Comparison of ENCODE assay signal across 10 mouse cellular contexts in genomic region chr19:14891090-14891428, GRCm38 (mm10).
DNase-seq lines count a peak whose midpoint lies in the region; ATAC-seq lines count a peak whose summit lies in the region.
"Had no signal": no experiment of that assay in that cellular context is flagged by ENCODE, and none has a peak within 500 bp of the region (broad histone marks: within the 10 kb centered on the region; RNA-seq: fewer than 3 reads in every experiment).

No protein-coding gene starts in this region.

- peak overlapping the region; percentile 58 for H3K4me2 ChIP-seq in lung, embryonic 16.5 days (ENCODE audit: low read depth, low read length)
- H3K4me2 ChIP-seq in limb, embryonic 11.5 days (ENCODE audit: low read depth, severe bottlenecking), result peak overlapping the region; percentile 47
- H3K4me2 ChIP-seq in stomach, embryonic 16.5 days (ENCODE audit: low read depth, low read length), result peak overlapping the region; percentile 55

- WGBS in lung, embryonic 16.5 days, result 9% methylated on average over 9 of the region's 9 CpGs
- WGBS in limb, embryonic 11.5 days, result under 1% methylated on average over 9 of the region's 9 CpGs
- 1% methylated on average over 9 of the region's 9 CpGs for WGBS in stomach, embryonic 16.5 days

- no peak overlapping the region for H3K27ac ChIP-seq in lung, embryonic 16.5 days (ENCODE audit: low read length)
- no peak overlapping the region for H3K27ac ChIP-seq in limb, embryonic 11.5 days (replicated peaks; ENCODE audit: low read depth, low read length)
- H3K27ac ChIP-seq in stomach, embryonic 16.5 days (ENCODE audit: low read length), result no peak overlapping the region
- H3K27ac ChIP-seq: liver, embryonic 14.5 days had no signal

- peak overlapping the region; percentile 16; the same call in 1 of the 2 replicates for H3K9ac ChIP-seq in lung, embryonic 16.5 days (ENCODE audit: low read length)
- H3K9ac ChIP-seq in limb, embryonic 11.5 days (ENCODE audit: low read length), result no peak overlapping the region
- H3K9ac ChIP-seq in stomach, embryonic 16.5 days (ENCODE audit: low read length), result no peak overlapping the region
- H3K9ac ChIP-seq: liver, embryonic 14.5 days had no signal

- DNase-seq in frontal cortex, postnatal 14 days (ENCODE audit: low spot score in 2 of 2), result no peak
- no peak for DNase-seq in lung, postnatal 4 days
- DNase-seq in limb, embryonic 11.5 days (ENCODE audit: low spot score), result no peak
- DNase-seq in kidney, postnatal 36 days, result no peak
- no peak for DNase-seq in embryo, embryonic 10 days (ENCODE audit: low spot score)
- DNase-seq: thymus, adult 2 months had no signal

- peak overlapping the region; percentile 29 for H3K4me3 ChIP-seq in lung, embryonic 16.5 days (ENCODE audit: low read length)
- H3K4me3 ChIP-seq in limb, embryonic 11.5 days (ENCODE audit: low read depth, low read length), result peak overlapping the region; percentile 3; the same call in 1 of the 2 replicates
- peak overlapping the region; percentile 32 for H3K4me3 ChIP-seq in stomach, embryonic 16.5 days (replicated peaks; ENCODE audit: low read length)

- peak; percentile 55 for ATAC-seq in frontal cortex, adult (ENCODE audit: low TSS enrichment)
- ATAC-seq in lung, embryonic 16.5 days (ENCODE audit: low read depth), result no peak
- no peak for ATAC-seq in limb, embryonic 11.5 days (ENCODE audit: insufficient number of reproducible peaks, low FRiP score, low TSS enrichment, low read depth)
- ATAC-seq in stomach, embryonic 16.5 days (ENCODE audit: insufficient read depth, low FRiP score), result no peak

- no peaks in the 10 kb centered on the region for H3K9me3 ChIP-seq in lung, embryonic 16.5 days (ENCODE audit: control insufficient read depth, low read length)
- H3K9me3 ChIP-seq in limb, embryonic 11.5 days (ENCODE audit: control insufficient read depth, low read length), result no peaks in the 10 kb centered on the region
- H3K9me3 ChIP-seq in stomach, embryonic 16.5 days (replicated peaks; ENCODE audit: control insufficient read depth, low read length), result no peaks in the 10 kb centered on the region

- no peaks in the 10 kb centered on the region; the same call in 1 of the 2 replicates for H3K27me3 ChIP-seq in lung, embryonic 16.5 days (ENCODE audit: control insufficient read depth, insufficient read depth, low read depth, low read length)
- peaks cover 4% of the 10 kb centered on the region for H3K27me3 ChIP-seq in limb, embryonic 11.5 days (ENCODE audit: control insufficient read depth, insufficient read depth, low read length)
- H3K27me3 ChIP-seq in stomach, embryonic 16.5 days (ENCODE audit: control insufficient read depth, insufficient read depth, low read length), result peaks cover 7% of the 10 kb centered on the region

- no peaks in the 10 kb centered on the region for H3K36me3 ChIP-seq in lung, embryonic 16.5 days (ENCODE audit: control insufficient read depth, insufficient read depth, low read length)
- H3K36me3 ChIP-seq in limb, embryonic 11.5 days (ENCODE audit: control insufficient read depth, insufficient read depth, low read length), result no peaks in the 10 kb centered on the region
- H3K36me3 ChIP-seq in stomach, embryonic 16.5 days (ENCODE audit: control insufficient read depth, insufficient read depth, low read length), result no peaks in the 10 kb centered on the region

- peaks cover 11% of the 10 kb centered on the region for H3K4me1 ChIP-seq in lung, embryonic 16.5 days (replicated peaks; ENCODE audit: control insufficient read depth, insufficient read depth, low read length)
- peaks cover 10% of the 10 kb centered on the region; the same call in 1 of the 2 replicates for H3K4me1 ChIP-seq in limb, embryonic 11.5 days (ENCODE audit: control insufficient read depth, insufficient read depth, low read length)
- H3K4me1 ChIP-seq in stomach, embryonic 16.5 days (ENCODE audit: control insufficient read depth, insufficient read depth, low read length), result peaks cover 13% of the 10 kb centered on the region
